Mouse (Mus musculus) small intestine, adult 2 months (tissue): Measurements from ENCODE around the gene Mgat4e.

Source experiments
- CTCF ChIP-seq: fragments of 200-500 bp; IDR thresholded peaks from 2 replicates; pipeline ENCODE4 v1.5.1; 2012; ENCODE audit warnings: low read depth, mild to moderate bottlenecking, control low read depth, inconsistent platforms, low read length, moderate library complexity, mixed read lengths; ENCODE audit not compliant: insufficient replicate concordance, insufficient read length; ENCODE audit errors: extremely low read depth
- POLR2A ChIP-seq: fragments of 200-500 bp; IDR thresholded peaks from 2 replicates; pipeline ENCODE4 v1.6.1; 2012; ENCODE audit warnings: low read depth, mild to moderate bottlenecking, control low read depth, inconsistent platforms, low read length, moderate library complexity

DNA sequence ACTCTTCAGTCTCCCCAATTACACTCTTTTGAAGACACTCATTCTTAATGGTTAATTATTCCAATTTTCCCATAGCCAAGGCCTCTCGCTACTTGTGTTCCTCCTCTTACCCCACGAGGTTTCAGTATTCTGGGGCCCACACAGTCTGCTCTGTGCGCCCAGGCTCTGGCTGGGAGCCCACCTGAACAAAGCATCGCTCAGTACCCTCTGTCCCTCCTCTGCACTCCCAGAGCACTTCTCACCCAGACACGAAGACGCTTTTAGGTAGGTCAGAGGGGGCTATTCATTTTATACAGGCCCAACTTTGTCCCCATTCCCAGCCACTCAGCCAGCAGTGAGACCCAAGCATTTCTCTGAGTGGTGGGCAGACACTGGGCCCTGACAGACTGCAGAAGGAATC is 18.9 kb downstream of the Mgat4e start:
- TF ChIP-seq CTCF (no peak), POLR2A (no peak)
